Comparison of ENCODE assay signal across 8 mouse cellular contexts in genomic region chr6:91679095-91679577, GRCm38 (mm10). TPM values are rescaled to one million over a fixed set of nuclear protein-coding genes. Genes with fewer than 3 reads are reported as not detected.
DNase-seq lines count a peak whose midpoint lies in the region; ATAC-seq and TF ChIP-seq lines count a peak whose summit lies in the region.

No protein-coding gene starts in this region.

- H3K27me3 ChIP-seq in forebrain, embryonic 13.5 days, result no peaks in the 10 kb centered on the region
- H3K27me3 ChIP-seq in forebrain, embryonic 11.5 days (ENCODE audit: control insufficient read depth, insufficient read depth, low read length), result no peaks in the 10 kb centered on the region
- H3K27me3 ChIP-seq in embryonic facial prominence, embryonic 10.5 days (replicated peaks; ENCODE audit: low read depth, poor library complexity, severe bottlenecking), result no peaks in the 10 kb centered on the region
- H3K27me3 ChIP-seq in liver, postnatal 0 days (ENCODE audit: insufficient read depth, low read length), result no peaks in the 10 kb centered on the region

- no peaks in the 10 kb centered on the region for H3K9me3 ChIP-seq in forebrain, embryonic 13.5 days (replicated peaks)
- no peaks in the 10 kb centered on the region for H3K9me3 ChIP-seq in forebrain, embryonic 11.5 days (ENCODE audit: control insufficient read depth, low read length)
- H3K9me3 ChIP-seq in embryonic facial prominence, embryonic 10.5 days, result no peaks in the 10 kb centered on the region
- no peaks in the 10 kb centered on the region for H3K9me3 ChIP-seq in liver, postnatal 0 days (ENCODE audit: low read length)

- no peak for ATAC-seq in forebrain, embryonic 13.5 days
- no peak for ATAC-seq in forebrain, embryonic 11.5 days (replicated peaks; ENCODE audit: low FRiP score)
- ATAC-seq in CD4-positive, CD25-positive, alpha-beta regulatory T cell, adult 4 months, result peak; percentile 74
- peak; percentile 82 to 87 for ATAC-seq in hematopoietic stem cell, adult 5-6 weeks (replicated peaks in 1 of 2; ENCODE audit: insufficient read depth in 1 of 2, low FRiP score in 2 of 2, low TSS enrichment in 1 of 2, low read depth in 1 of 2, poor library complexity in 2 of 2, severe bottlenecking in 2 of 2)
- peak; percentile 12 for ATAC-seq in liver, postnatal 0 days

- TF ChIP-seq CTCF in liver, postnatal 0 days (IDR thresholded peaks at IDR 0.05; ENCODE audit: low read depth), result no peak

- no peak for DNase-seq in forebrain, embryonic 11.5 days (ENCODE audit: low spot score)
- DNase-seq in embryonic facial prominence, embryonic 10.5 days (ENCODE audit: low spot score), result no peak
- peak; percentile 76 for DNase-seq in liver, postnatal 0 days
- peak; percentile 90 to 91 for DNase-seq in spleen, adult 18-20 months
- no peak for DNase-seq in kidney, adult 18-20 months

- no peak overlapping the region for H3K4me2 ChIP-seq in forebrain, embryonic 13.5 days
- no peak overlapping the region for H3K4me2 ChIP-seq in forebrain, embryonic 11.5 days (ENCODE audit: low read depth, low read length, severe bottlenecking)
- H3K4me2 ChIP-seq in liver, postnatal 0 days (ENCODE audit: low read depth, low read length), result peak overlapping the region; percentile 47

- peaks cover 21% of the 10 kb centered on the region for H3K4me1 ChIP-seq in forebrain, embryonic 13.5 days
- H3K4me1 ChIP-seq in forebrain, embryonic 11.5 days (replicated peaks; ENCODE audit: control insufficient read depth, insufficient read depth, low read length), result peaks cover 2% of the 10 kb centered on the region; the same call in 1 of the 2 replicates
- peaks cover 31% of the 10 kb centered on the region for H3K4me1 ChIP-seq in embryonic facial prominence, embryonic 10.5 days
- H3K4me1 ChIP-seq in liver, postnatal 0 days (ENCODE audit: insufficient read depth), result peaks cover 19% of the 10 kb centered on the region

- H3K27ac ChIP-seq in forebrain, embryonic 13.5 days, result peak overlapping the region; percentile 10; the same call in 1 of the 2 replicates
- no peak overlapping the region for H3K27ac ChIP-seq in forebrain, embryonic 11.5 days (ENCODE audit: low read depth, low read length)
- H3K27ac ChIP-seq in embryonic facial prominence, embryonic 10.5 days (replicated peaks), result peak overlapping the region; percentile 51; the same call in 1 of the 2 replicates
- peak overlapping the region; percentile 61 for H3K27ac ChIP-seq in liver, postnatal 0 days (ENCODE audit: low read depth)

- H3K9ac ChIP-seq in forebrain, embryonic 13.5 days, result no peak overlapping the region
- H3K9ac ChIP-seq in forebrain, embryonic 11.5 days (ENCODE audit: low read length), result no peak overlapping the region
- peak overlapping the region; percentile 14 for H3K9ac ChIP-seq in liver, postnatal 0 days (replicated peaks)

- no peak for TF ChIP-seq EP300 in liver, postnatal 0 days (IDR thresholded peaks at IDR 0.05; ENCODE audit: low read depth)

- H3K36me3 ChIP-seq in forebrain, embryonic 13.5 days (ENCODE audit: poor library complexity, severe bottlenecking), result no peaks in the 10 kb centered on the region
- H3K36me3 ChIP-seq in forebrain, embryonic 11.5 days (ENCODE audit: control insufficient read depth, insufficient read depth, low read length), result no peaks in the 10 kb centered on the region
- H3K36me3 ChIP-seq in embryonic facial prominence, embryonic 10.5 days (replicated peaks), result no peaks in the 10 kb centered on the region
- H3K36me3 ChIP-seq in liver, postnatal 0 days (replicated peaks; ENCODE audit: insufficient read depth, low read length), result no peaks in the 10 kb centered on the region

- 70% methylated on average over 10 of the region's 10 CpGs for WGBS in forebrain, embryonic 13.5 days
- 77% methylated on average over 10 of the region's 10 CpGs for WGBS in forebrain, embryonic 11.5 days
- WGBS in embryonic facial prominence, embryonic 10.5 days, result 72% methylated on average over 10 of the region's 10 CpGs
- 34% methylated on average over 10 of the region's 10 CpGs for WGBS in liver, postnatal 0 days (ENCODE audit: insufficient replicate concordance)

- no peak overlapping the region for H3K4me3 ChIP-seq in forebrain, embryonic 13.5 days
- no peak overlapping the region for H3K4me3 ChIP-seq in forebrain, embryonic 11.5 days (ENCODE audit: low read depth, low read length)
- H3K4me3 ChIP-seq in embryonic facial prominence, embryonic 10.5 days, result no peak overlapping the region
- peak overlapping the region; percentile 13; the same call in 1 of the 2 replicates for H3K4me3 ChIP-seq in liver, postnatal 0 days (ENCODE audit: low read depth, low read length)

RNA-seq across cellular contexts. Expression of gene Slc6a6, which starts 4.7 kb away (rescaled TPM):
- polyA plus RNA-seq in forebrain, embryonic 13.5 days (2015; fragmentation: Nextera tagmentation; extraction: Ambion mirVana), result 68.2 and 73.1 TPM in 2 replicates
- polyA plus RNA-seq in forebrain, embryonic 11.5 days (2014; fragmentation: Nextera tagmentation; extraction: Ambion mirVana), result 44.2 and 49.3 TPM in 2 replicates
- polyA plus RNA-seq in CD4-positive, CD25-positive, alpha-beta regulatory T cell, adult 4 months (2017; shearing (Covaris generic)), result 10 to 100 TPM; 43.3 to 45.1 TPM
- polyA plus RNA-seq in embryonic facial prominence, embryonic 10.5 days (2016; fragmentation: Nextera tagmentation; extraction: Ambion mirVana), result 55.5 and 59.2 TPM in 2 replicates
- total RNA-seq in hematopoietic stem cell, adult 5-6 weeks (2017), result 36.7 and 47.7 TPM in 2 replicates
- polyA plus RNA-seq in liver, postnatal 0 days (2015; fragmentation: Nextera tagmentation; extraction: Ambion mirVana), result 31.1 and 34.4 TPM in 2 replicates

Comparison
In these comparisons a context has a peak if more than half of its experiments do, and no peak if none do; other contexts are left out.
1. ATAC-seq: peak in CD4-positive, CD25-positive, alpha-beta regulatory T cell, adult 4 months (single experiment), hematopoietic stem cell, adult 5-6 weeks (2 of 2) and liver, postnatal 0 days (single experiment); none in forebrain, embryonic 13.5 days (single experiment) and forebrain, embryonic 11.5 days (single experiment).
2. DNase-seq: peak in liver, postnatal 0 days (single experiment) and spleen, adult 18-20 months (2 of 2); none in forebrain, embryonic 11.5 days (single experiment), embryonic facial prominence, embryonic 10.5 days (single experiment) and kidney, adult 18-20 months (single experiment).